Mouse (Mus musculus) cerebellum, adult 18-20 months (tissue): ENCODE results near the gene Mtfr2.
A peak's percentile ranks its signal among the peaks of the same experiment; 100 is the strongest.

ENCODE experiments used
- DNase-seq, 2 experiments: peaks; one replicate each; pipeline ENCODE4 v3.0.0; 2021

The Mtfr2 gene

GRCm38 (mm10) chr10:20347285-20348214 lies at the start of gene Mtfr2:
Mtfr2 (plus strand) TSS chr10:20347770.
- DNase-seq, result peak; percentile 92 to 94

- DNase-seq, result no peak
Observed at GRCm38 (mm10) chr10:20298152-20298920, 49.2 kb upstream of the Mtfr2 start.

DNA sequence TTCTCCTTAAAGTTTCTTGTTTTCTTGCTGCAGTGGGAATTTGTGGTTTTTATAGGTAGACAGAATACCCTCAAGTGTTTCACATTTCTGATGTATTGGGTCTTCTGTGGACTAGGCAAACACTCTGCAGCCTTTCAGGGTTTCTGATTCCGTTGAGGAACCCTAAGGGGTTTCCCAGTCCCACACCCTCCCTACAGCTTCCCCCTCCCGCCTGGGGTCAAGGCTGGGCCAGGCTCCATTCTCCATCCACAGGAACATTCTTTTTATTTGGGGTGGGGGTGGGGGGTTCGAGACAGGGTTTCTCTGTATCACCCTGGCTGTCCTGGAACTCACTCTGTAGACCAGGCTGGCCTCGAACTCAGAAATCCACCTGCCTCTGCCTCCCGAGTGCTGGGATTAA lies 48.5 kb upstream of the Mtfr2 start:
- no peak for DNase-seq

DNA sequence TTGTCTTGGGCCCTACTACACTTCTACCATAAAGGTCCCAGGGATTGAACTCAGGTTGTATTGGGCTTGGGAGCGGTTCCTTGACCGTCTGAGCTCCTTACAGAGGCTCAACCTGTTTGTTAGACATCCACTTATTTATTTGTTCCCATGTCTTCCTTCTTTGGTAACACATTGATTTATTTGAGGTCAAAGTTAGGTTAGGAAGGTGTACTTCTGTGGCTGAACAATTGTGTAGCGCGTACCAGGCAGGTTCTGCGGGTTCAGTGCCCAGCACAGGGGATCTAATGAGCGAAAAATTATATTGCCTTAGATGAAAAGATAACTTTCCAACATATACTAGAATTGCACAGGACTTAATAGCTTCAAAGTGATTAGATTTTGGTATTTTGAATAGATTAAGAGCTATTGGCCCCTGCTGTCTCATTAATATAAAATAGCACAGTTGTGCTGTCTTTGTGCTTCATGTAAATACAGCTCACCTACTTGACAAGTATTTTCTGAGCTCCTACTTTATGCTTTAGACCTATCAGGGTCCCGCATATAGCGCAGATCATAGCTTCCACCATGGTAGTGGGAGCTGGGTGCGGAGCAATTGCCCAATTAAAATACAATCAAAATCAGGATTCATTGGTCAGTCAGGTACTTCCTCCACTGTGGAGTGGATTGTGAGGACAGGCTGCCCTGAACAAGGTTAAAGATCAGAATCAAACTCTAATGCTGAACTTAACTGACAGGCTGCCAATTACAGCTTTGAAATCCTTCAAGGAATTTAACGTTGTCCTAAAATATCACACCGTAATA lies 36.4 kb upstream of the Mtfr2 start:
- DNase-seq, result no peak

DNA sequence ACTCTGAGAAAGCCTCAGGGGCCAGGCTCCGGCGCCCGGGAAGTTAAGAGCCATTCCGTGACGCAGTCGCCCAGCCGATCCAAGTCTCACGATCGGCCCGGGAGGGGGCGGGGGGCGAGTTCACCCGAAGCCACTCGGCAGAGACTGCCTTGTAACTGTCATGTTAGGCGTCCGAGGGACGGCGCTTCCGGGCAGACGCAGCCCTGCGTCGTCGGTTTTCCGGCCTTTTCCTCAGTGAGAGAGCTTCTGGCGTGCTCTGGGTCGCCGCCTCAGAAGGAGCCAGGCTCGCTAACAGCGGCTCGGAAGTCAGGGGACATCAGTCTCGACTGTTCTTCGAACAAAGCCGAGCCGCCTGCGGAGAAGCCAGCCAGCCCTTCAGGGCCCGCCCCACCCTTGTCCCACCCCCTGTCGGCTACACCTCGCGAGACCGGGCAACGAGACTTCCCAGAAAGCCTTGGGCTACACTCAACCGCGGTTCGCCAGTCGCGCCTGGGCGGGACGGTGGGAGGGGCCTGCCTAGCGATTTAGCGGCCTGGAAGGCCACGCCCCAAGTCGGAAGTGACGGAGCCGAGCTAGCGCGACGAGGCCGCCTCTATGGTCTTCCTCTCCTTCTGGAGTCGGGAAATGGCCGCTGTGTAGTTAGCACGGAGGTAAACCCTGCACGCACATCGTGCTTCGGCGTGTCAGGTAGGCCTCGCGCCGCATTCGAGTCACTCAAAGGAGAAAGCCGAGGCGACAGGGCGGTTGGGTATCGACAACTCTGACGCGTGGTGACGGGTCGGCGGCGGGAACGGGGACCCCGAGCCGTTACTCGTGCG lies 35.4 kb upstream of the Mtfr2 start, which contains the start of gene Bclaf1:
Gene Bclaf1 (plus strand): TSS at position 552 of the 818 bp plus-strand sequence.
- peak; percentile 99 to 100 for DNase-seq

DNA sequence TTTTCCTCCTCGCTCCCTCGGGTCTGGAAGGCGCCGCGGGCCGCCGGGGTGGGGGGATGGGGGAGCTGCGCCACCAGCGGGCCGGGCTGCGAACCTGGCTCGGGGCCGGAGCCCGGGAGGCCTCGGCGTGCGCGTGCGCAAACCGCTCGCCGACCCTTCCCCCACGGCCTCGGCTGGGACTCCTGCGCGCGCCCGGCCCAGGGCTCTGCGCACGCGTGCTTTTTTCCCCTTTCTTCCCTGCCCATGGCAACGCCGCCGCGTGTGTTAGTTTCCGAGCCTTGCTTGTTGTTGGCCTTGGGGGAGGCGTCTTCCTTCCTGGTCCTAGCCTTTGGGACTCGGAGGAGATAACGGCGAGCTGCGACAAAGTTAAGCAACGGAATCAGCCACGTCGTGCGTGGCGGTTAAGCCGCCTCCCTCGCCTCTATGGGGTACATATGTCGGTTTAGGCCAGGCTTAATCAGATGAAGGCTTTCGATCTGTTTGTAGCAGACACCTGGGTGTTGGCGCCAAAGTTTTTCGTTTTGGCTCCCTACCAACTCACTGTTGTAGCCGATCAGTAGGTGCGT lies 34.8 kb upstream of the Mtfr2 start:
- DNase-seq, result peak; percentile 86 to 95

- DNase-seq, result no peak
Observed at GRCm38 (mm10) chr10:20313447-20313846, 34.1 kb upstream of the Mtfr2 start.

DNA sequence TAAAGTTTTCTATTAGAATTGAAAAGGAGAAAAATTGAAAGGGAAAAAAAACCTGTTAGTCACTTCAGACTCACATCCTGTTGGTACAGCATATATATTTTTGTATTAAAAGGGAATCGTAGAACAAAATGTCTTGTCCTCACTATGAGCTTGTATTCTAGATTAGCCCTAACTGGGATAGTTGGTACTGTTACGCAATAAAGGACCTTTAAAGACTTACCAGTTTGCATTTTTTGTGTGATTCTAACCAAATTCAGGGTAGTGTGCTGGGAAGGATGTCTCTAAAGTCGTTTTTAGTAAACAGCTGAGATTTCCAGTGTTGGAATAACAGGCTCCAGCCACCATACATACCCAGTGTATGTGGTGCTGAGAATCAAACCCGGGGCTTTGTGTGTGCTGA lies 33.6 kb upstream of the Mtfr2 start:
- no peak for DNase-seq

- DNase-seq, result peak in 1 of 2 experiments; percentile 26
Observed at GRCm38 (mm10) chr10:20314797-20315196, 32.8 kb upstream of the Mtfr2 start.

DNA sequence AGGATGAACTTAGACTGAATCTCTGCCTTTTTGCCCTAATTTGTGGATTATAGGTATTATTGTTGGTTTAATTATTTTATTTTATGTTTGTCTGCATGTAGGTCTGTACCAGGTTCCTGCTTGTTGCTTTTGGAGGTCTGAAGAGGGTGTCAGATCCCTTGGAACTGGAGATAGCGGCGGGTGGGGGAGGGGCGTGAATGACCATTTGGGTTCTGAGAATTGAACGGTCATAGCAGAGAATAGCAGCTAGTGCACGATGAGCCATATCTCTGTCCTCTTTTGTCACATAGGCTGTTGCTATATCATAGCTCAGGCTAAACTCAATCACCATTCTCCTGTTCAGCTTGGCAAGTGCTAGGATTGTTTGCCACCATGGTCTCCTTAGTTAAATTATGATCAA lies 30.1 kb upstream of the Mtfr2 start:
- no peak for DNase-seq

- DNase-seq, result no peak
Observed at GRCm38 (mm10) chr10:20326226-20326625, 21.3 kb upstream of the Mtfr2 start.

- no peak for DNase-seq
Observed at GRCm38 (mm10) chr10:20331262-20331661, 16.3 kb upstream of the Mtfr2 start.

DNA sequence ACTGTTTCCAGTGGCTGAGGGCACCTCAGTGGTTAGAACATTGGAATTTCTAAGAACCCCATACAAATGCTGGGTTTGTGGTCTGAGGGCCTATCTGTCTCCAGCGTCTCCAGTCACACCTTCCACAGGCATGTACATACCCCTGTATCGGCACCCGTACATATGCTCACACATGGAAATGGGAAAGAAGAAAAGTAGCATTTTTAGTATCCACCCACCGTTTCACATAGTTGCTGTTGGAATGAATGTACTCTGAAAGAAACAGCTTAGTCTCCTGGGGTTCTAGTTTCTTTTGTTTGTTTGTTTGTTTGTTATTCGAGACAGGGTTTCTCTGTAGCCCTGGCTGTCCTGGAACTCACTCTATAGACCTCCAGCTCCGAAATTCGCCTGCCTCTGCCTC lies 9.7 kb upstream of the Mtfr2 start:
- no peak for DNase-seq

- no peak for DNase-seq
Observed at GRCm38 (mm10) chr10:20345736-20346135, 1.8 kb upstream of the Mtfr2 start.

GRCm38 (mm10) chr10:20348894-20349293 lies 1.3 kb downstream of the Mtfr2 start:
- DNase-seq, result no peak

DNA sequence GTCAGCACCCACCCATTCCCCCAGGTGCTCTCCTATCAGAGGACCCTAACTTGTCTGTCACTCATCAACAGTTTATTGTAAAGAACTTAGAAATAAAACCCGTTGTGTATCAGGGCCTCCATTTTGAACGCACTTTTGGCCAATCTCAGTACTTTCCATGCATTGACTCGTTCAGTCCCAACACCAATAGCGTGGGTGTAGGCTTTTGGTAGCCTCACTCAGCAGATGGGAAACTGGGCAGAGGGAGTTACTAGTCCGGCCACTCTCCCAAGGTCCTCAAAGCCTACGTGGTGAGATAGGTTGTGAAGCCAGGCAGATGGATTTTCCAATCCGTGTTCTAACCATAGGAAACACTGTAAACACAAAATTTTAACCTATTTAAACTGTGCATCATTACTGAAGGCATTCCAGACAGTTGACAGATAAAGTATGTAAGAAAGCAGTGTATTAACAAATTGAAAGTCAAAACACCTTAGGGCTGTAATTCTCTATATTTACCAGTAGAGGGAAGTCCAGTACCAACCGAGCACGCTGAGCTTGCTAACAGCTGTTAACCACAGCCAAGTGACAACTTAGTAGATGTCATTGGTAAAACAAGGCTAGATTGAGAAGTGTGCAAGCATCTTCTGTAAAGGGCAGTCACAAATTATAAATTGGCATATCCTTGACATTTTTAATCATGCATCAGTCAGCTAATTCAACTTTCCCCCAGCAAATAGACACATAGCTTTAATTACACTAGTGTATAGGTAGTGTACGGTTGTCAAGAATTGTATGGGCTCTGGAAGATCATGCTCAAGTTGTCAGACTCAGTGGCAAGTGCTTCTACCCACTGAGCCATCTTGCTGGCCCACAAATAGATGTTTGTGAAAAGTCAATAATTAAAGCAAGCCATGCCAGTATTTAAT lies 14.2 kb downstream of the Mtfr2 start:
- DNase-seq, result no peak

GRCm38 (mm10) chr10:20362450-20363118 lies 15.0 kb downstream of the Mtfr2 start:
- DNase-seq, result no peak

GRCm38 (mm10) chr10:20372046-20372445 lies 24.5 kb downstream of the Mtfr2 start:
- DNase-seq, result no peak

DNA sequence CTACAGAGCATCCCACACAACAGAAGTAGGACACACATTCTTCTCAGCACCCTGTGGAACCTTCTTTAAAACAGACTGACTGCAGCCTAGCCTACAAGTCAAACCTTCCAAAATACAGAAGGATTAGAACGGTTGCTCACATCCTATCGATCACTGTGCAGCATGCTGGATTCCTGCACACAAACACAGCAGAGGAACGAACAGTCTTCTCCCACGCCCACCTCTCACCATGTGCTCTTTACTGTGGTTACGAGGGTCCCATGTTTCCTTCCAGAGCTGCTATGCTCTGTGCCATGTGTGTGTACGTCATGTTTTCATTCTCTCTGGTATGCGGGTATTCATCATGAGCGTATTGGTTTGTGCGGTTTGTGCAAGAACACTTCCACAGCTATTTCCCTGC lies 30.1 kb downstream of the Mtfr2 start:
- DNase-seq, result no peak
